Mouse (Mus musculus) cortical plate, adult 2 months (tissue): ENCODE data around the gene Ndufa12. TPM values are rescaled to one million over a fixed set of nuclear protein-coding genes. Genes with fewer than 3 reads are reported as not detected.

Experiments used
- H3K27ac ChIP-seq: fragments of 200-500 bp; 2 replicates; pipeline ENCODE4 v1.5.1; 2012; ENCODE audit warnings: low read length, control low read depth, inconsistent platforms; ENCODE audit not compliant: insufficient read depth
- H3K4me1 ChIP-seq: fragments of 200-500 bp; 2 replicates; pipeline ENCODE4 v1.6.1; 2011; ENCODE audit warnings: low read length; ENCODE audit not compliant: control insufficient read depth, insufficient read depth
- H3K4me3 ChIP-seq: fragments of 200-500 bp; 2 replicates; pipeline ENCODE4 v1.5.1; 2011; ENCODE audit warnings: mild to moderate bottlenecking, low read length, control low read depth; ENCODE audit not compliant: insufficient read depth
- CTCF ChIP-seq: fragments of 200-500 bp; IDR thresholded peaks from 2 replicates; pipeline ENCODE4 v1.5.1; 2011; ENCODE audit warnings: mild to moderate bottlenecking, control low read depth, low read length; ENCODE audit not compliant: insufficient read depth; ENCODE audit errors: extremely low read depth
- POLR2A ChIP-seq: fragments of 200-500 bp; IDR thresholded peaks from 2 replicates; pipeline ENCODE4 v1.6.1; 2011; ENCODE audit warnings: mild to moderate bottlenecking, low read length, control low read depth; ENCODE audit not compliant: insufficient read depth; ENCODE audit errors: extremely low read depth
- polyA plus RNA-seq: library from polyadenylated mRNA; depleted of rRNA; stranded (reverse); fragments of >200 nt; gene quantifications from 2 replicates; pipeline ENCODE4 v1.2.3, GENCODE M21; 2012; rRNA removed

The Ndufa12 gene
- 225 and 233 TPM in 2 replicates for polyA plus RNA-seq

DNA sequence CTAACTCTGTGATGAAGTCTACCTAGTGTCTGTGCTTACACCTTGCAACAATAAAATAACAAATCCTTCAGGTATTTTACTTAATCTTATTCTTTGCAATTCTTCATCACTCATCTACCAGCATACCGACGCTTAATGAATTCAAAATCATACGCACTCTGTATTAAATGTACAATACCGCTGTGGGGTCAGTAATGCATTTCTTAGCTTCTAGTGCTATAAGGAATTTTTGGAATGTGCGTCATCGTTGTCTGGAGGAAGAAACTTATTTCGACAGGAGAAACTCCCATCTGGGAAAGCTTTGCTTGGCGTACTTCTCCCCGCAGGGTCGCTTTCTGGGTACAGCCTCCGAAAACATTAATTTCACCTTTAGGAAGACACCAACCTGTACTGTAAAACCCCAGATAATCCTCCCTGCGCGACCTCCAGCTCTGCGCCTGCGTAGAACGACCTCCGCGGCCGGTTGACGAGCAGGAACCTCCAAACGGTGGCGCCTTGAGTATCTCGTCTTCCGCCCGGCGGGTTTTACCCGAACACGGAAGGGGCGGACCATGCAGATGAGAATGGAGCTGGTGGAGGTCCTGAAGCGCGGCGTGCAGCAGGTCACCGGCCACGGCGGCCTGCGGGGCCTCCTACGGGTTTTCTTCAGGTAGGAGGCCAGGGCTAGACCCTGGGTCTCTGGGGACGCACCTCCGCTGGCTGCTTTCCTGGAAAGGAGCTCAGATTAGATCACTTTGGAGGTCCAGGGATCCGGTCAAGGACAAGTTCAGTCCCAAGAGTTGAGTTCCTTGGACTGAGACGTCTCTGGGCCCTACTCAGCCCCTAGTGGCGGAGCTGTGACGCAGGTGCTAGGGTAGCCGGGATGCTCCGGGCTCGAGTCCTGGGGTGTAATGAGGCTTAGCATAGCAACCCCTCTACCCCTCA is at the start of gene Ndufa12:
Ndufa12 (plus strand) TSS at position 239 of the 924 bp plus-strand sequence.
- peak within 1 kb of the TSS; percentile 71; the same call in 1 of the 2 replicates for H3K27ac ChIP-seq
- H3K4me3 ChIP-seq, result peak within 1 kb of the TSS; percentile 79
- H3K4me1 ChIP-seq, result peaks cover 9% of the 10 kb centered on the region
- TF ChIP-seq CTCF (no peak), POLR2A (peak; percentile 86)

DNA sequence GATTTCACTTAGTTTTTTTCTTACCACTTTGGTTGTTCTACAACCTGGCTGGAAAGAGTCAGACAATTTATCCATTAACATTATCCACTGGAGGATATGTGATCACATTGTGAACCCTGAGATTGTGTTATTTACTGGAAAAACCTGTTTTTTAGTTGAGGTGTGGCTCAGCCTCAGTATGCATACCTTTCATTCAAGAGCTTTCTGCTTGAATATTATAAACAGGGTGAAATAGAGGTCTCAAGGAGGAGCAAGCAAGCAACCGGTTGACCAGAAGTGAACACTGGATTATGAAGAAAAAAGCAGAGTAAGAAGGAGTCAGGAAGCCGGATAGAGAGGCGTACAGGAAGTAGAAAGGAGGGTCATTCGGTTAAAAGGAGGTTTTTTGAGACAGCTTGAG is 47.0 kb upstream of the Ndufa12 start:
- Histone ChIP-seq H3K4me1 (0 out of 2 replicates have a peak, but pooled peaks cover 5% of the 10 kb centered on the region), H3K4me3 (no peak overlapping the region), H3K27ac (no peak overlapping the region)
- no peak for TF ChIP-seq POLR2A

DNA sequence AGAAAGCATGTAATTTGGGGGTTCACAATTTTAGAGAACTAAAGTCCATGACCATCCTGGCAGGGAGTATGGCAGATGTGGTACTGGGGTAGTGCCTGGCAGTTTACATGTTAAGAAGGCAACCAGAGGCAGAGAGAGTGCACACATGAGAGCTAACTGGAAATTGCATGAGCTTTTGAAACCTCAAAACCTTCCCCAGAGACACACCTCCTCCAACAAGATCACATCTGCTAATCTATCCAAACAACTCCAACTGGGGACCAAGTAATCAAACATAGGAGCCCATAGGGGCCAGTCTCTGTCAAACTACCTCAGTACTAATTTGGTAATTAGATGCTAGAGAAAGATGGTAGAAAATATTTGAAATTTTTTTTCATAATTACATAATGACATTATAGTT is 44.7 kb upstream of the Ndufa12 start:
- no peak for TF ChIP-seq POLR2A
- no peak for TF ChIP-seq CTCF
- no peak overlapping the region for H3K27ac ChIP-seq
- H3K4me1 ChIP-seq, result 0 out of 2 replicates have a peak, but pooled peaks cover 4% of the 10 kb centered on the region
- no peak overlapping the region for H3K4me3 ChIP-seq

DNA sequence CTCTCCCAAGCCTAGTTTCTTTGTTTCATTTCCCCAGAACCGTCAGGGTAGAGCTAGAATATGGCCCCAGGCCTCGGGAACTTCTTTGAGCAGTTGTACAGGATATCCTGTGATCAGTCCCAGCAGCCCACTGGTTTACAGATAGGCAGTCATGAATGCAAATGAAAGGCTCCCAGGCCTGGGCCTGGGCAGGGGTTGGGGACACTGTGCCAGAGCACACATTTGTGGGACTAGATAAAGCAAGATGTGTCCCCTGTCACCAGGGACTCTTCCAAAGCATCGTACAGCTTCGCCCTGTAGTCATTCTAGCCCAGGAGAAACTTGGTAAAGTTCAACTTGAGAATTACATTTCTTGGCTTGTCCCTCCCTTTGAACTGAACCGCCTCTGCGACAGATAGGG is 39.6 kb upstream of the Ndufa12 start:
- H3K4me3 ChIP-seq, result no peak overlapping the region
- no peak for TF ChIP-seq POLR2A
- TF ChIP-seq CTCF, result no peak
- no peak overlapping the region for H3K27ac ChIP-seq
- no peaks in the 10 kb centered on the region for H3K4me1 ChIP-seq

DNA sequence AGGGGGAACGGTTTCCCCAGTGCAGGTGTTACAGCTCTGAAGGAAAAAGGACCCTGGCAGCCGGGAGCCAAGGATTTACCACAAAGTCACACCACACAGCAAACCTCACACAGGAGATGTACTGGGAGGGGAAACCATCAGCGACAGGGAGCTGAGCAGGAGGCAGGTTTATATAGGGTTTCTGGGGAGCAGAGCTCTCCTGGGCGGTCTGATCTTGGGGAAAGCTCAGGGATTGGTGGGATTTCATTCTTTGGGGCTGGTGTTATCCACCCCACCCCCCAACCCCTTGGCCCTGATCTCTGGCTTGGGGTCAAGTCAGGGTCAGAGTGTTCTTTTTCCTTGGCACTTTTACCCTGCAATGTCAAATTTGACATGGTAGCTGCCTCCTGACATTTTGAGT is 39.1 kb upstream of the Ndufa12 start:
- TF ChIP-seq CTCF (no peak), POLR2A (no peak)
- Histone ChIP-seq H3K4me1 (no peaks in the 10 kb centered on the region), H3K27ac (no peak overlapping the region), H3K4me3 (no peak overlapping the region)

DNA sequence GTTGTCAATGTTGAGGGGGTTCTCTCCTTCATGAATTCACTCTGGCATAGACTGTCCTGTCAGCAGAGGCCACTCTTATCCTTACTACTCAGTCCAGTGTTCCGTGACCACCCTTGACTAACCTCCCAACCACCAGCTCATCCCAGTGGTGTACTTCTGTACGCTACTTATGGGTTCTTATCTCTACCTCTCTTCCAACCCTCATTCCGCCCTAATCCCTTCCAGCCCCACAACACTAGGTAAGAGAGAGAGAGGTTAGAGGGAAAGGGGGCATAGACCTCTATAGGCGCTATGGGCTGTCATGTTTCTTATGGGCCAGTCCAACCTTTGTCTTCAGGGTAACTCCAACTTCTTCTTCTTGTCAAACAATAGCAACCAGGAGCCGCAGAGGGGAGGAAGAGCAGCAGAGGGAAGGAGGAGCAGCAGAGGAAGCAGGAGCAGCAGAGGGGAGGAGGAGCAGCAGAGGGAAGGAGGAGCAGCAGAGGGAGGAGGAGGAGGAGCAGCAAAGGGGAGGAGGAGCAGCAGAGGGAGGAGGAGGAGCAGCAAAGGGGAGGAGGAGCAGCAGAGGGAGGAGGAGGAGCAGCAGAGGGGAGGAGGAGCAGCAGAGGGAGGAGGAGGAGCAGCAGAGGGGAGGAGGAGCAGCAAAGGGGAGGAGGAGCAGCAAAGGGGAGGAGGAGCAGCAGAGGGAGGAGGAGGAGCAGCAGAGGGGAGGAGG is 37.3 kb upstream of the Ndufa12 start:
- TF ChIP-seq POLR2A (no peak), CTCF (no peak)
- no peak overlapping the region for H3K4me3 ChIP-seq
- no peak overlapping the region for H3K27ac ChIP-seq
- no peaks in the 10 kb centered on the region for H3K4me1 ChIP-seq

DNA sequence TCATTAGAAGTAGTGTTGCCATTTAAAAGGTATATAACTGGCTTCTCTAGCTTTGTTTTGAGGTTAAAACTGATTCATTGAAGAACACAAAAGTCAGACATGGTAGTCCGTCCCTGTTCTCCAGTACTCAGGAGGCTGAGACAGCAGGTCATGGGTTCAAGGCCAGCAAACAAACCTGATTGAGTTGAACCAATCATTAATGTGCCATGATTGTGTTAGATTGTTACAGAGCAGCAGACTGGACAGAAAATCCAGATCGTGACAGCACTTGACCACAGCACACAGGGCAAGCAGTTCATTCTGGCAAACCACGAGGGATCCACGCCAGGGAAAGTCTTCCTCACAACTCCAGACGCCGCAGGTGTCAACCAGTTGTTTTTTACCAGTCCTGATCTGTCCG is 36.5 kb upstream of the Ndufa12 start:
- Histone ChIP-seq H3K4me3 (no peak overlapping the region), H3K27ac (no peak overlapping the region), H3K4me1 (no peaks in the 10 kb centered on the region)
- TF ChIP-seq CTCF (no peak), POLR2A (no peak)

DNA sequence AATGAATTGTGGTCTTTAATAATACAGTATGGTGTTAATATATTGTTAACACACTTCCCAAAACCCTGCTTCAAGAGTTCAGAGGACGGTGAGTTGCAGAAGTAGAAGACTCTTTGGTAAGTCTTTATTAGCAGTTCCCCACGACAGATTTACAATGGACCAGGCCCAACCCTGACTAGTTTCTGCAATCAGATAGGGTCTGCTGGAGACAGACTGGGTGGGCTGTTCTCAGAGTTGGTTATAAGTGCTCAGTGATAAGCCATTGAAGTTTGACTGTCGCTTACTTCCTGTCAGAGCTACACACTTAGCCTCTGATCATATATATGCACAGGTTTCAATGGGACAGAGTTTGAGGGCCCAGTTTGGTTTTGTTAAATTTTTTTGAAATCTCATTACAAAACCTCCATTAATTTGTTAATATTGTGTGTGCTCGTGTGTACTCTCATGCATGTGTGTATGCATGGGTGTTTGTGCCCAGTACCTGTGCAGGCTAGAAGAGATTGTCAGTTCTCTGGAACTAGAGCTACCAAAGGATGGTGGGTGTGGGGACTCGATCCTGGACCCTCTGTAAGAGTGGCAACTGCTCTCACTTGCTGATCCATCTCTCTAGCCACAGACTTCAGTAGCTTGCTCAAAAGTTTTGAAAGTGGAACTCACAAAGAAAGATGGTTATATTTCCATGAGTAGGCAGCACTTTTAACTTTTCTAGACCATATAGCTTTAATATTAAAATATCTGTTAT is 34.2 kb upstream of the Ndufa12 start:
- Histone ChIP-seq H3K4me1 (no peaks in the 10 kb centered on the region), H3K27ac (no peak overlapping the region), H3K4me3 (no peak overlapping the region)
- TF ChIP-seq CTCF, result no peak
- no peak for TF ChIP-seq POLR2A

DNA sequence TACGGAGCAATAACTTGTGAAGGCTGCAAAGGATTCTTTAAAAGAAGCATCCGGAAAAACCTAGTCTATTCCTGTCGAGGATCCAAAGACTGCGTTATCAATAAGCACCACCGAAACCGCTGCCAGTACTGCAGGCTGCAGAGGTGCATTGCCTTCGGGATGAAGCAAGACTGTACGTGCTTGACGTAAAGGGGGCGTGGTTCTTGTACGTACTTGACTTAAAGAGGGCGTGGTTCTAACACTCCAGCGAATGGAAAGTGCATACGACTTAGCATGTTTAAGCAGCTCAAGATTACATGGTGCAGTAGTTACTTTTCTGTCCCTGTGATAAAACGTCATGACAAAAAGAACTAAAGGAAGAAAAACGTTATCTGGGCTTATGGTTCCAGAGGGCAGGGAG is 33.1 kb upstream of the Ndufa12 start:
- H3K4me1 ChIP-seq, result no peaks in the 10 kb centered on the region
- H3K27ac ChIP-seq, result no peak overlapping the region
- no peak for TF ChIP-seq POLR2A
- TF ChIP-seq CTCF, result no peak
- H3K4me3 ChIP-seq, result no peak overlapping the region
